Mouse (Mus musculus) E14TG2a.4 (cell line): ENCODE measurements around the gene Stard13.

ENCODE experiments used
- CTCF ChIP-seq: conservative IDR thresholded peaks from 2 replicates; pipeline ENCODE4 v1.5.1; 2014; ENCODE audit warnings: low read length
- POU5F1 ChIP-seq: IDR thresholded peaks from 2 replicates; pipeline ENCODE4 v1.6.1; 2014; ENCODE audit warnings: low read length, borderline replicate concordance

DNA sequence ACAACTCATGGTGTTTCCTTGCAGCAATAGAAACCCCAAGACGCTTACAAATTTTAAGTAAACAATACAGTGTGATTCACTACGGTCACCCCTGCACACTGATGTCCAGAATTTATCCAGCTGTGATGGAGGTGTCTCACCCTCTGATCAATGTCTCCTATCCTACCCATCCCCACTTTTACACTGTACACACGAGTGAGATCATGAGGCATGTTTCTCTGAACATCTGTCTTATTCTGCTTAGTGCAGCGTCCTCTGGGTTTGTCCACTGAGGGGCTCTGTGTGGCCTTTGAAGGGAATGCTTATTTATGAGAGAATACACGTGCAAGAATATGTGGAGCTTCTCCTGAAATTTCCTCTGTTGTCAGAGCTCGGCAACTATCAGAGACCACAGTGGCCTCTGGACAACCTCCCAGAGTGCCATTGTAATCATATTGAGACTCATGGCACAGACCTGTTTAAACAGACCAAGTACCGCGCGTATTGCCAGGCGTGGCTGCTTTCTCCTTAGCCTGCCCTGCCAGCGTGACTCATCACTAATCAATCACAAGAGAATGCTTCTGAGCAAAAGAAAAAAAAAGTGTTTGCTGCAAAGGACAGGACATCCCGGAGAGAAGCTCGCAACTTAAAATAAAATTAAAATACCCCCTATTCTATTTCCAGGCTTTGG lies 36.9 kb downstream of the Stard13 start:
- no peak for TF ChIP-seq CTCF
- no peak for TF ChIP-seq POU5F1
